Mouse (Mus musculus) embryonic facial prominence, embryonic 11.5 days (tissue): ENCODE results near the gene Adcy3. TPM values are rescaled to one million over a fixed set of nuclear protein-coding genes. Genes with fewer than 3 reads are reported as not detected.

Source experiments
- ATAC-seq: fragments of 200-750 bp; cut with Nextera tagmentation; replicated peaks from 2 replicates; pipeline ENCODE4 v1.8.0; 2017; ENCODE audit warnings: low read depth; ENCODE audit not compliant: insufficient number of reproducible peaks, low FRiP score, low TSS enrichment
- DNase-seq: peaks from one replicate; pipeline ENCODE4 v3.0.0-alpha.2; 2015; ENCODE audit warnings: low spot score
- H3K27ac ChIP-seq: fragments of 300-500 bp; sonication (generic); replicated peaks from 2 replicates; pipeline ENCODE4 v1.5.1; 2014; ENCODE audit warnings: mild to moderate bottlenecking, low read depth, low read length, control low read depth
- H3K27me3 ChIP-seq: fragments of 300-500 bp; sonication (generic); 2 replicates; pipeline ENCODE4 v1.6.1; 2014; ENCODE audit warnings: mild to moderate bottlenecking, low read length, moderate library complexity, mixed read lengths; ENCODE audit not compliant: control insufficient read depth, insufficient read depth
- H3K36me3 ChIP-seq: fragments of 300-500 bp; sonication (generic); replicated peaks from 2 replicates; pipeline ENCODE4 v1.6.1; 2014; ENCODE audit warnings: low read depth, mild to moderate bottlenecking, low read length, moderate library complexity, mixed read lengths; ENCODE audit not compliant: control insufficient read depth, insufficient read depth
- H3K4me1 ChIP-seq: fragments of 300-500 bp; sonication (generic); 2 replicates; pipeline ENCODE4 v1.6.1; 2014; ENCODE audit warnings: low read length, mixed read lengths; ENCODE audit not compliant: control insufficient read depth, insufficient read depth
- H3K4me2 ChIP-seq: fragments of 300-500 bp; sonication (generic); 2 replicates; pipeline ENCODE4 v1.6.1; 2014; ENCODE audit warnings: low read depth, mild to moderate bottlenecking, control low read depth, low read length, moderate library complexity
- H3K4me3 ChIP-seq: fragments of 300-500 bp; sonication (generic); 2 replicates; pipeline ENCODE4 v1.5.1; 2014; ENCODE audit warnings: low read depth, low read length, control low read depth
- H3K9ac ChIP-seq: fragments of 300-500 bp; sonication (generic); replicated peaks from 2 replicates; pipeline ENCODE4 v1.6.1; 2014; ENCODE audit warnings: mild to moderate bottlenecking, control low read depth, low read length
- H3K9me3 ChIP-seq: fragments of 300-500 bp; sonication (generic); replicated peaks from 2 replicates; pipeline ENCODE4 v1.6.1; 2016; ENCODE audit warnings: mild to moderate bottlenecking, low read length, inconsistent platforms, mixed read lengths; ENCODE audit not compliant: control insufficient read depth
- WGBS: fragments of 180-500 bp; shearing (Covaris S2); extraction: QIAGEN DNeasy Blood & Tissue Kit; methylation state at CpG from one replicate; pipeline ENCODE4 v1.1.7; 2014; 5-methylcytosine and 5-hydroxymethylcytosine counted together
- polyA plus RNA-seq: library from polyadenylated mRNA; unstranded; fragments of >200 nt; fragmentation: Nextera tagmentation; extraction: Ambion mirVana; gene quantifications from 2 replicates; pipeline ENCODE4 v1.2.1, GENCODE M21; 2014

Adcy3 gene
- polyA plus RNA-seq, 1 experiment from 2014 or later, result 4.0 TPM

GRCm38 (mm10) chr12:4201454-4202200 is 68.7 kb downstream of the Adcy3 start:
- Histone ChIP-seq H3K4me1 (no peaks in the 10 kb centered on the region), H3K4me3 (no peak overlapping the region), H3K9ac (no peak overlapping the region), H3K27ac (no peak overlapping the region), H3K9me3 (no peaks in the 10 kb centered on the region), H3K4me2 (no peak overlapping the region), H3K36me3 (no peaks in the 10 kb centered on the region; the same call in 1 of the 2 replicates), H3K27me3 (no peaks in the 10 kb centered on the region)
- DNase-seq (no peak), ATAC-seq (no peak)
- 91% methylated on average over 13 of the region's 13 CpGs for WGBS

- ATAC-seq, result no peak
- no peak overlapping the region for H3K4me2 ChIP-seq
- no peaks in the 10 kb centered on the region for H3K9me3 ChIP-seq
- H3K4me3 ChIP-seq, result no peak overlapping the region
- WGBS, result 91% methylated on average over 4 of the region's 4 CpGs
- no peaks in the 10 kb centered on the region for H3K27me3 ChIP-seq
- H3K36me3 ChIP-seq, result no peaks in the 10 kb centered on the region; the same call in 1 of the 2 replicates
- DNase-seq, result no peak
- H3K9ac ChIP-seq, result no peak overlapping the region
- H3K27ac ChIP-seq, result no peak overlapping the region
- no peaks in the 10 kb centered on the region for H3K4me1 ChIP-seq
Observed at GRCm38 (mm10) chr12:4202206-4202605, 69.3 kb downstream of the Adcy3 start.

- no peak for DNase-seq
- WGBS, result 93% methylated on average over 11 of the region's 11 CpGs
- no peaks in the 10 kb centered on the region for H3K27me3 ChIP-seq
- H3K4me1 ChIP-seq, result no peaks in the 10 kb centered on the region
- no peaks in the 10 kb centered on the region for H3K9me3 ChIP-seq
- ATAC-seq, result no peak
- H3K4me3 ChIP-seq, result no peak overlapping the region
- H3K36me3 ChIP-seq, result no peaks in the 10 kb centered on the region; the same call in 1 of the 2 replicates
- H3K4me2 ChIP-seq, result no peak overlapping the region
- H3K9ac ChIP-seq, result no peak overlapping the region
- H3K27ac ChIP-seq, result no peak overlapping the region
Observed at GRCm38 (mm10) chr12:4206106-4206505, 73.2 kb downstream of the Adcy3 start.

GRCm38 (mm10) chr12:4208405-4209133 is 75.7 kb downstream of the Adcy3 start:
- H3K27me3 ChIP-seq, result no peaks in the 10 kb centered on the region
- no peak overlapping the region for H3K4me2 ChIP-seq
- H3K4me1 ChIP-seq, result no peaks in the 10 kb centered on the region
- H3K9ac ChIP-seq, result no peak overlapping the region
- H3K27ac ChIP-seq, result no peak overlapping the region
- no peak overlapping the region for H3K4me3 ChIP-seq
- no peaks in the 10 kb centered on the region for H3K9me3 ChIP-seq
- H3K36me3 ChIP-seq, result no peaks in the 10 kb centered on the region; the same call in none of the 2 replicates
- ATAC-seq, result no peak
- WGBS, result 78% methylated on average over 15 of the region's 15 CpGs
- DNase-seq, result peak; percentile 58

- no peak overlapping the region for H3K9ac ChIP-seq
- DNase-seq, result no peak
- H3K36me3 ChIP-seq, result no peaks in the 10 kb centered on the region; the same call in none of the 2 replicates
- H3K4me2 ChIP-seq, result no peak overlapping the region
- H3K9me3 ChIP-seq, result no peaks in the 10 kb centered on the region
- H3K27ac ChIP-seq, result no peak overlapping the region
- WGBS, result 96% methylated on average over 9 of the region's 9 CpGs
- H3K4me3 ChIP-seq, result no peak overlapping the region
- no peaks in the 10 kb centered on the region for H3K27me3 ChIP-seq
- no peak for ATAC-seq
- no peaks in the 10 kb centered on the region for H3K4me1 ChIP-seq
Observed at GRCm38 (mm10) chr12:4209196-4209595, 76.3 kb downstream of the Adcy3 start.

GRCm38 (mm10) chr12:4211174-4211573 is 78.3 kb downstream of the Adcy3 start:
- DNase-seq (no peak), ATAC-seq (no peak)
- no peak overlapping the region for H3K27ac ChIP-seq
- H3K27me3 ChIP-seq, result no peaks in the 10 kb centered on the region
- H3K9ac ChIP-seq, result no peak overlapping the region
- H3K4me2 ChIP-seq, result no peak overlapping the region
- H3K4me3 ChIP-seq, result no peak overlapping the region
- H3K4me1 ChIP-seq, result no peaks in the 10 kb centered on the region
- H3K9me3 ChIP-seq, result no peaks in the 10 kb centered on the region
- H3K36me3 ChIP-seq, result no peaks in the 10 kb centered on the region; the same call in 1 of the 2 replicates
- WGBS, result 84% methylated on average over 9 of the region's 9 CpGs

GRCm38 (mm10) chr12:4212908-4213307 is 80.0 kb downstream of the Adcy3 start:
- no peaks in the 10 kb centered on the region; the same call in 1 of the 2 replicates for H3K36me3 ChIP-seq
- peak overlapping the region; percentile 59; the same call in 1 of the 2 replicates for H3K27ac ChIP-seq

GRCm38 (mm10) chr12:4230156-4230555 is 97.3 kb downstream of the Adcy3 start:
- no peaks in the 10 kb centered on the region; the same call in 1 of the 2 replicates for H3K36me3 ChIP-seq
- H3K4me1 ChIP-seq, result no peaks in the 10 kb centered on the region
- no peak for ATAC-seq

More at GRCm38 (mm10) chr12:4212908-4213307, 80.0 kb downstream of the Adcy3 start:
- Histone ChIP-seq H3K4me1 (no peaks in the 10 kb centered on the region), H3K9ac (no peak overlapping the region), H3K27me3 (no peaks in the 10 kb centered on the region), H3K4me3 (no peak overlapping the region), H3K9me3 (no peaks in the 10 kb centered on the region), H3K4me2 (no peak overlapping the region)
- WGBS, result 52% methylated on average over 8 of the region's 8 CpGs
- DNase-seq, result peak; percentile 41
- ATAC-seq, result no peak; the same call in 1 of the 2 replicates

More at GRCm38 (mm10) chr12:4230156-4230555, 97.3 kb downstream of the Adcy3 start:
- DNase-seq, result no peak
- 93% methylated on average over 7 of the region's 7 CpGs for WGBS
- no peak overlapping the region for H3K4me2 ChIP-seq
- no peaks in the 10 kb centered on the region for H3K9me3 ChIP-seq
- no peaks in the 10 kb centered on the region for H3K27me3 ChIP-seq
- no peak overlapping the region for H3K4me3 ChIP-seq
- no peak overlapping the region for H3K9ac ChIP-seq
- H3K27ac ChIP-seq, result no peak overlapping the region
